ENCODE assay signal across 14 mouse cellular contexts in genomic region chr17:35749685-35750084, GRCm38 (mm10).
DNase-seq lines count a peak whose midpoint lies in the region.
"Had no signal": no experiment of that assay in that cellular context is flagged by ENCODE, and none has a peak within 500 bp of the region (broad histone marks: within the 10 kb centered on the region; RNA-seq: fewer than 3 reads in every experiment).

No protein-coding gene starts in this region.

- DNase-seq in frontal cortex, postnatal 36 days (ENCODE audit: low spot score in 2 of 2) = peak; percentile 35 to 43
- no peak for DNase-seq in frontal cortex, postnatal 25 days (ENCODE audit: low spot score in 2 of 2)
- DNase-seq in right cerebral cortex, adult 18-20 months = peak; percentile 67
- no peak for DNase-seq in right cerebral cortex, postnatal 4 days
- DNase-seq in urinary bladder, postnatal 14 days (ENCODE audit: low spot score) = peak; percentile 29
- DNase-seq in urinary bladder, postnatal 36 days (ENCODE audit: low spot score in 2 of 2) = no peak
- no peak for DNase-seq in thymus, postnatal 10 days (ENCODE audit: low spot score in 2 of 2)
- DNase-seq: adrenal gland, adult 8-10 months; adrenal gland, postnatal 36 days; cerebellum, adult 11 months; cerebellum, adult 8-10 months; cerebellum, postnatal 14 days; gastrocnemius, postnatal 14 days; heart, postnatal 10 days had no signal

Comparison
In these comparisons a context has a peak if more than half of its experiments do, and no peak if none do; other contexts are left out.
1. DNase-seq: peak in frontal cortex, postnatal 36 days (2 of 2), right cerebral cortex, adult 18-20 months (single experiment) and urinary bladder, postnatal 14 days (single experiment); none in frontal cortex, postnatal 25 days (0 of 2), right cerebral cortex, postnatal 4 days (single experiment), urinary bladder, postnatal 36 days (0 of 2) and thymus, postnatal 10 days (0 of 2).